Mouse (Mus musculus) forebrain, postnatal 0 days (tissue): ENCODE measurements around the gene Mymk. TPM values are rescaled to one million over a fixed set of nuclear protein-coding genes. Genes with fewer than 3 reads are reported as not detected.

ENCODE experiments used
- ATAC-seq: fragments of 200-750 bp; cut with Nextera tagmentation; 2 replicates; pipeline ENCODE4 v1.8.0; 2017; ENCODE audit warnings: mild to moderate bottlenecking, moderate library complexity
- DNase-seq: peaks from one replicate; pipeline ENCODE4 v3.0.0-alpha.2; 2015
- H3K27ac ChIP-seq: fragments of 300-500 bp; sonication (generic); 2 replicates; pipeline ENCODE4 v1.5.1; 2014; ENCODE audit warnings: low read depth, mild to moderate bottlenecking, antibody characterized with exemption, low read length, moderate library complexity, mixed read lengths
- H3K27me3 ChIP-seq: fragments of 300-500 bp; sonication (generic); 2 replicates; pipeline ENCODE4 v1.6.1; 2014; ENCODE audit warnings: mild to moderate bottlenecking, low read length, mixed read lengths; ENCODE audit not compliant: insufficient read depth
- H3K36me3 ChIP-seq: fragments of 300-500 bp; sonication (generic); 2 replicates; pipeline ENCODE4 v1.6.1; 2014; ENCODE audit warnings: mild to moderate bottlenecking, moderate library complexity; ENCODE audit not compliant: insufficient read depth
- H3K4me1 ChIP-seq: fragments of 300-500 bp; sonication (generic); 2 replicates; pipeline ENCODE4 v1.6.1; 2014; ENCODE audit warnings: antibody characterized with exemption; ENCODE audit not compliant: insufficient read depth
- H3K4me2 ChIP-seq: fragments of 300-500 bp; sonication (generic); 2 replicates; pipeline ENCODE4 v1.6.1; 2014; ENCODE audit warnings: low read depth, mild to moderate bottlenecking, moderate library complexity
- H3K4me3 ChIP-seq: fragments of 300-500 bp; sonication (generic); 2 replicates; pipeline ENCODE4 v1.5.1; 2014; ENCODE audit warnings: low read depth, low read length, mixed read lengths
- H3K9ac ChIP-seq: fragments of 300-500 bp; sonication (generic); 2 replicates; pipeline ENCODE4 v1.6.1; 2014; ENCODE audit warnings: mild to moderate bottlenecking
- H3K9me3 ChIP-seq: fragments of 300-500 bp; sonication (generic); 2 replicates; pipeline ENCODE4 v1.6.1; 2016; ENCODE audit warnings: low read length
- CTCF ChIP-seq: sonication (generic); IDR thresholded peaks from 2 replicates; pipeline ENCODE4 v1.5.1; 2016; ENCODE audit warnings: antibody characterized with exemption, control low read depth, low read depth
- WGBS: fragments of 180-500 bp; shearing (Covaris S2); extraction: QIAGEN DNeasy Blood & Tissue Kit; methylation state at CpG from one replicate; pipeline ENCODE4 v1.1.7; 2014; 5-methylcytosine and 5-hydroxymethylcytosine counted together
- polyA plus RNA-seq: library from polyadenylated mRNA; unstranded; fragments of >200 nt; fragmentation: Nextera tagmentation; extraction: Ambion mirVana; gene quantifications from 2 replicates; pipeline ENCODE4 v1.2.1, GENCODE M21; 2015
- total RNA-seq: library from RNA; depleted of rRNA; stranded (reverse); fragments of >200 nt; gene quantifications from 2 replicates; pipeline ENCODE4 v1.2.3, GENCODE M21; 2014

Mymk gene
- total and polyA plus RNA-seq, 2 experiments from 2014 or later: 0.12 TPM; not detected in 1

DNA sequence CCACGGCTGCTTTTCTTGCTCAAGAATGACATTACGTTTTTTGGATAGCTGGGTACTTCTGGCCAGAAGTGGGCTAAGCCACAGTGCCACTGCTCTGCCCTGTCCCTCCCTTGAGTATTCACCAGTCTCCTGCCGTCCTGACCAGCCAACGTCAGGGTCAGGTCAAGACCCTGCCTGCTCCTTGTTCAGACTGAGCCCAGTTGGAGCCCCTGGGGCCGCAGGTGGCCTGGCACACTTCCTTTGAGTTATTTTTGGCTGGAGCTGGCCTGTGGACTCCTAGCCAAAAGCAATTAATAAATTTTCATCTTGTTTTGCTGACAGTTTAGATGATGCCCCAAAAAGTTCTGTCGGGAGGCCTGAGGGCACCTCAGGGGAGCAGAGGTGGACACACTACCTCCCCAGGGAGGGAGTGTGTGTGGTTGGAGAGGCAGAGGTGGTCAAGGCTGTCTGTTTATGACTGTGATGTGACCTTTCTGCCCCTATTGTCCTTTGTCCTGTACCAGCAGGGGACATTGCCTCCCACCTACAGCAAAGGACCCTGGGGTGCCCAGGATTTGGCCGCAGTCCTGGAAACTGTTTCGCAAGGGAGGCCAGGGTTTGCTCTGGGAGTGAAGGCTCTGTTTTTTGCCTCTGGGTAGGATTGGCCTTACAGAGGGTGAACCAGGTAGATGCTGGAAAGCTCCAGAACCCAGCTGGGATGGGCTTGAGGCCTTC lies 29.7 kb downstream of the Mymk start:
- no peak overlapping the region for H3K4me2 ChIP-seq
- WGBS: 68% methylated on average over 8 of the region's 8 CpGs
- no peak for DNase-seq
- no peaks in the 10 kb centered on the region for H3K9me3 ChIP-seq
- H3K27me3 ChIP-seq: no peaks in the 10 kb centered on the region
- ATAC-seq: no peak
- no peak for TF ChIP-seq CTCF
- H3K4me3 ChIP-seq: no peak overlapping the region
- no peaks in the 10 kb centered on the region for H3K36me3 ChIP-seq
- no peak overlapping the region for H3K9ac ChIP-seq
- peaks cover 5% of the 10 kb centered on the region; the same call in 1 of the 2 replicates for H3K4me1 ChIP-seq
- H3K27ac ChIP-seq: no peak overlapping the region

DNA sequence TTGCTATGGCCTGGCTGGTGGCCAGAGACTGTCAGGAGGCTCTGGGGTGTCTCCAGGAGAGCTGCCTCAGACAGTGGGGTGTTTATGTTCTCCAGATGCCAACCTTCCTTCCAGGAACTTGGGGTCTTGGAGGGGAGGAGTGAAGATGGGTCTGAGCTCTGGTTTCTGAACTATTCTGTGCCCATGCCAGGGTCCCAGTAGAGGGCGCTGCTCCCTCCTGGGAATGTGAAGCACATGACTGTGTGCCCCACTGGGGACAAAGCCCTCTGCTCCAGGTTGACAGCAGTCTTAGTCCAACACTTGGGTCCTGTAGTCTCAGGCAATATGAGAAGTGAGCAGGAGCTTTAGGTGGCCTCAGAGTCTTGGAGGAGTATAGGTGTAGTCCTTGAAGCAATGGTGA lies 32.7 kb downstream of the Mymk start:
- DNase-seq (no peak), ATAC-seq (no peak)
- Histone ChIP-seq H3K4me1 (peaks cover 5% of the 10 kb centered on the region; the same call in 1 of the 2 replicates), H3K9ac (no peak overlapping the region), H3K27me3 (no peaks in the 10 kb centered on the region), H3K4me2 (no peak overlapping the region), H3K27ac (peak overlapping the region; percentile 16; the same call in 1 of the 2 replicates), H3K36me3 (no peaks in the 10 kb centered on the region), H3K9me3 (no peaks in the 10 kb centered on the region), H3K4me3 (no peak overlapping the region)
- TF ChIP-seq CTCF: peak; percentile 52
- WGBS: 6% methylated on average over 1 of the region's 1 CpGs

DNA sequence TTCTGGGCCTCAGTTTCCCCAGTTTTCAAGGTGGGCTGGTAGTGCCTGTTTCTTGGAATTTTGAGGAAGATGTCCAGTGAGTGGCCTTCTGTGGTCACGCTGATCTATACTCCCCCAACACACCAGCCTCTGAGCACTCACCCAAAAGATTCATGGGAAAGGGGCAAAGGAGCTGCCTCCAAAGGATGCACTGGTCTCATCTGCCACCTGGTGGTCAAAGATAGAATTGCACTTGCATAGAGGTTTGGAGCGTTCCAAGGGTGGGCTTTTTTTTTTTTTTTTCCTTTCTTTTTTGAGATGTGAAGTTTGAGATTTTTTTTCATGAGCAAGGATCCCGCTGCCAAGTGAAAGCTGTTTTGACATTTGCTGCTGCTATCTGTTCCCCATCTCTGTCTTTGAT lies 33.4 kb downstream of the Mymk start:
- Histone ChIP-seq H3K9ac (no peak overlapping the region), H3K9me3 (no peaks in the 10 kb centered on the region), H3K27ac (no peak overlapping the region), H3K4me3 (no peak overlapping the region), H3K27me3 (no peaks in the 10 kb centered on the region), H3K36me3 (no peaks in the 10 kb centered on the region), H3K4me2 (no peak overlapping the region), H3K4me1 (peaks cover 5% of the 10 kb centered on the region; the same call in 1 of the 2 replicates)
- WGBS: 0% methylated on average over 3 of the region's 3 CpGs
- DNase-seq: peak; percentile 93
- peak; percentile 74 for ATAC-seq
- peak; percentile 96 for TF ChIP-seq CTCF

DNA sequence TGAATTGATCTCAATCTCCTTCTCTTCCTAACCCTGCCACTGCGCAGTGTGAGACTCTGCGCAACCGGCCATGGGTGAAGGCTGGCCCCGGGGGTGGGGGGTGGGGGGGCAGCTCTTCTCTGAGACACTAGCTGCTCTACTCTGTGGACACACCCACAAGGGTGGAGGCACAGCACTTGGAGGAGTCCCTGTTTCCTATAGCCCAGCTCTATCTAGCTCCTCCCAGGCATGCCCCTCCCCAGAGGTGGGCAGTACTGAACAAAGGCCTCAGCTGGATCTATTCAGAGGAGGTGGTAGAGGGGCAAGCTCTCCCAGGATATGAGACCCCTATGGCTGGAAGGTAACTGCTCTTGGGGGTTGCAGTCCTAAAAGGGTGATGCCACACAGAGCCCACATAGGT lies 35.0 kb downstream of the Mymk start:
- no peak overlapping the region for H3K27ac ChIP-seq
- WGBS: 59% methylated on average over 4 of the region's 4 CpGs
- no peak for TF ChIP-seq CTCF
- no peak for ATAC-seq
- H3K4me2 ChIP-seq: no peak overlapping the region
- no peaks in the 10 kb centered on the region for H3K27me3 ChIP-seq
- H3K9me3 ChIP-seq: no peaks in the 10 kb centered on the region
- no peak for DNase-seq
- peaks cover 5% of the 10 kb centered on the region; the same call in 1 of the 2 replicates for H3K4me1 ChIP-seq
- H3K9ac ChIP-seq: no peak overlapping the region
- H3K4me3 ChIP-seq: no peak overlapping the region
- no peaks in the 10 kb centered on the region for H3K36me3 ChIP-seq

DNA sequence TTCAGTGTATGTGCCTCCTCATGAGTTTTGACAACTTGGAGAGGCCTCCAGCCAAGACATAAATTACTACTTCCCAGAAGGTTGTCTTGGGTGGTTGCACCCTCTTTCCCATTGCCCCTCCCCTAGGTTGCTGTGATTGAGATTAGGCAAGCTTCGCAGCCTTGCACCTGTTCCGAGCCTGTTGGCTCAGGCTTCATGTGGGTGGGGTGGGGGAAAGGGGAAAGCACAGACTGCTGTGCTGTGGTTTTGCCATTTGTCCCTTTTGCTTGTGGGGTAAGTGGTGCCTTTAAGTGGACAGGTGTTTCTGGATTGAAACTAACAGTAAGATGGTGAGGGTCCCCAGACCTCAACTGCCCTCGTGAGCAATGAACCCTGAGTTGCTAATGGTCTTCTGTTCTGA lies 36.0 kb downstream of the Mymk start:
- H3K4me2 ChIP-seq: no peak overlapping the region
- H3K4me3 ChIP-seq: no peak overlapping the region
- H3K9ac ChIP-seq: no peak overlapping the region
- TF ChIP-seq CTCF: no peak
- no peak overlapping the region for H3K27ac ChIP-seq
- DNase-seq (no peak), ATAC-seq (no peak)
- no peaks in the 10 kb centered on the region for H3K9me3 ChIP-seq
- no peaks in the 10 kb centered on the region for H3K27me3 ChIP-seq
- peaks cover 5% of the 10 kb centered on the region; the same call in 1 of the 2 replicates for H3K4me1 ChIP-seq
- no peaks in the 10 kb centered on the region for H3K36me3 ChIP-seq
- 71% methylated on average over 3 of the region's 3 CpGs for WGBS

DNA sequence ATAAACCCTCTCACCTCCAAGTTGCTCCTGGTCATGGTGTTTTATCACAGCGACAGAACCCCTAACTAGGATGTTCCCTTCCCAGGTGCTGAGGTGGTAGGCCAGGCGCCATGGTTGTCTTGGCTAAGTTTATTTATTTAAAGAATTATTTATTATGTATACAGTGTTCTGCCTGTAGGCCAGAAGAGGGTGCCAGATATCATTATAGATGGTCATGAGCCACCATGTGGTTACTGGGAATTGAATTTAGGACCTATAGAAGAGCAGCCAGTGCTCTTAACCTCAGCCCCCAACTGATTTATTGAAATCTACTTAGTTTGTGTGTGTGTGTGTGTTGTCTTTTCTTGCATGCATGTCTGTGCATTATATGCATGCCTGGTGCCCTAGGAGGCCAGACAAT lies 39.6 kb downstream of the Mymk start:
- no peak overlapping the region for H3K4me2 ChIP-seq
- H3K27me3 ChIP-seq: no peaks in the 10 kb centered on the region
- H3K4me1 ChIP-seq: peaks cover 3% of the 10 kb centered on the region; the same call in 1 of the 2 replicates
- H3K36me3 ChIP-seq: no peaks in the 10 kb centered on the region
- H3K4me3 ChIP-seq: no peak overlapping the region
- H3K9ac ChIP-seq: no peak overlapping the region
- ATAC-seq: no peak
- 86% methylated on average over 2 of the region's 2 CpGs for WGBS
- no peak for DNase-seq
- no peaks in the 10 kb centered on the region for H3K9me3 ChIP-seq
- H3K27ac ChIP-seq: no peak overlapping the region
- peak; percentile 27 for TF ChIP-seq CTCF

DNA sequence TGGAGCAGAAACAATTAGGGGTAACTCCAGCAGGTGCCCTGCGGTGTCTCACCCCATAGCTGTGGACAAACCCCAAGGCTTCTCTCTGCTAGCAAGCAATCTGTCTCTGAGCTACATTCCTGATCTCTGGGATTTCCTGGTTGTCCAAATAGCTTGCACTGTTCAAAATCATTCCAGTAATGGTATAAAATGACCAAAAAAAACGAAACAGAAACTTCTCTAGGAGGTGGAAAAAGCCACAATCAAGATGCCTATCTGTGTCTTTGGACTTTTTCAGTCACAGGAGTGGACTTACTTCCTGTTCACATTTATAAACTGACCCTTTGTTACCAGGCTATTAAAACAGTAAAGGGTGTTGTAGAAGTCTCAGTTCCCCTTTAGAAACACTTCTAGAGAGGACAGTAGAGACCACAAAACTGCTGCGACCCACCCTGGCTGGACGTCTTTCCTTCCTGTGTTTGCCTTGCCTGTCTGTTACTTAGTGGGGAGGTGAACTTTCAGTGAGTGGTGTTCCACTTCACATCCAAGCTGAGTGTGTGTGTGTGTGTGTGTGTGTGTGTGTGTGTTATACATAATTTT lies 43.5 kb downstream of the Mymk start:
- no peaks in the 10 kb centered on the region for H3K27me3 ChIP-seq
- WGBS: 75% methylated on average over 4 of the region's 4 CpGs
- H3K27ac ChIP-seq: no peak overlapping the region
- no peaks in the 10 kb centered on the region for H3K9me3 ChIP-seq
- peaks cover 11% of the 10 kb centered on the region; the same call in 1 of the 2 replicates for H3K4me1 ChIP-seq
- no peaks in the 10 kb centered on the region for H3K36me3 ChIP-seq
- DNase-seq (no peak), ATAC-seq (peak; percentile 5)
- H3K4me2 ChIP-seq: peak overlapping the region; percentile 60
- TF ChIP-seq CTCF: no peak
- H3K9ac ChIP-seq: peak overlapping the region; percentile 66
- peak overlapping the region; percentile 43; the same call in 1 of the 2 replicates for H3K4me3 ChIP-seq
